Mouse (Mus musculus): ENCODE measurements around the gene Cplx2.

DNA sequence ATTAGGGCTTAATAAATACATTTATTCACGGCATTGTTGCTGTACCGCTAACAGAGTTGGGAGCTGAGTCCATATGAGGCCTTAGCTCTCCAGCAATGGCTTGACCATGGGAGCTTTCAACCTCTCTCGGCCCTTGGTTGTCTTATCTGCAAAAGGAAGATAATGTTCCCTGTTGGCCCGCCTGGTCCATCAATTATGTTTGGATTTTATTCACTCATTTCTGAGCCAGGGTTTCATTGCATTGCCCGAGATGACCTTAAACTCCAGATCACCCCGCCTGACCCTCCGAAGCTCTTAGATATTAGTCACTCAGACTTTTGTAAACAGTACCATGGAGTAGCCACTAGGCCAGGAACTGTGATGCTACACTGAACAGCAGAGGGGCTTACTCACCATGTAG lies 33.6 kb upstream of the Cplx2 start:
- TF ChIP-seq POLR2A (IDR thresholded peaks at IDR 0.05; ENCODE audit: low read depth, low read length) (no peak), CTCF (IDR thresholded peaks at IDR 0.05; ENCODE audit: borderline replicate concordance, insufficient read depth, low read length) (no peak)

All from embryonic fibroblast, embryonic 13.5 days (primary cell).